Mouse (Mus musculus) Patski (cell line): ENCODE data around the gene Clec5a. TPM values are rescaled to one million over a fixed set of nuclear protein-coding genes. Genes with fewer than 3 reads are reported as not detected.
"Not testable (repeated sequence)": the region's sequence is repeated elsewhere in the genome, so short reads cannot be mapped to it uniquely, and the experiment has no call there.

Source experiments
- ATAC-seq: fragments of 100-300 bp; one replicate; pipeline ENCODE4 v1.8.0; 2021
- CTCF ChIA-PET: fragments of 350-600 bp; sonication (Branson Sonifier 250); formaldehyde crosslinking; loops from one replicate; lab custom pipeline; 2022; ENCODE audit warnings: inconsistent platforms; lab: Charles Lee
- POLR2A ChIA-PET: fragments of 350-600 bp; sonication (Branson Sonifier 250); formaldehyde crosslinking; loops from one replicate; lab custom pipeline; 2022; ENCODE audit warnings: antibody characterized with exemption, inconsistent platforms; lab: Charles Lee
- DNase-seq: peaks from one replicate; pipeline ENCODE4 v3.0.0-alpha.2; 2011; ENCODE audit warnings: low read depth, low spot score
- H3K27me3 ChIP-seq: fragments of 371-371 bp; one replicate; pipeline ENCODE4 v1.5.1; 2021
- CTCF ChIP-seq: fragments of 100-300 bp; IDR thresholded peaks from one replicate; pipeline ENCODE4 v1.5.1; 2021
- in situ Hi-C: fragments of 300-500 bp; cut with MboI; formaldehyde crosslinking; loops from 3 replicates; pipeline ENCODE4 v1.11.1; 2018; ENCODE audit warnings: low pct_unique_long_range_greater_than_20kb, mixed read lengths
- polyA plus RNA-seq: library from polyadenylated mRNA; unstranded; gene quantifications from one replicate; pipeline ENCODE4 v1.2.3, GENCODE M21; 2021

Gene Clec5a
- not detected for polyA plus RNA-seq

- peaks cover 11% of the 10 kb centered on the region for H3K27me3 ChIP-seq
- no peak for TF ChIP-seq CTCF
- ChIA-PET POLR2A (no interaction called here), CTCF (no interaction called here)
- ATAC-seq (no peak), DNase-seq (no peak)
- in situ Hi-C loops: no loop called here
Measured at GRCm38 (mm10) chr6:40585645-40586044, at the start of gene Clec5a. Gene Clec5a, minus strand, starts transcription at chr6:40585821.

GRCm38 (mm10) chr6:40634640-40635071 is 49.0 kb upstream of the Clec5a start:
- no peak for DNase-seq
- no peak for TF ChIP-seq CTCF
- in situ Hi-C loops: no loop called here
- CTCF ChIA-PET: no interaction called here
- POLR2A ChIA-PET: no interaction called here
- ATAC-seq: no peak
- H3K27me3 ChIP-seq: no peaks in the 10 kb centered on the region

DNA sequence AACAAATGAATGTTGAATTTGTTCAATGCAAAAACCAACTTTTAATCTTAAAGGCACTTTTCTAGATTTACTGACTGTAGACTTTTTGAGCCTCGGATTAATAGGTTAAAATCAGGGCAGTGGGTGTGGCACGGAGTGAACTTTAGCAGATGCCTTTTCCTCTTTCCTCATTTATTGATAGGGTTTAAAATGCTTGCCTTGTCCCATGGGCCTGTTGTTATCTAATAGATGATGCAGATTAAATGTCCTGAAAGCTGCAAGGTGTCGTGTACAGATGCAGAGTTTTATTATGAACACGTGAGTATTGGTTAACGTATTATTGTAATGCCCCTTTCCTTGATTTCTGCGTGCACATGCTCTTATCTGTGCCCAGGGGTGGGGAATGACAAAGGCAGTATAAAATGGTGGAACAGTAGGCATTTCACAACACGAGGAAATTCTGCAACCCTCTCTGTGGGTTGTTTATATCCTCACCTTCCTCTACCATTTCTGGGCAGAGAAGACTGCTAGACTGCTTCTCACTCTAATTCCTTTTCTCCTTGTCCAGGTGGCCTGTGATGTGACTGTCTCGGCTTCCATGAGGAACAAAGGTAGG is 42.9 kb upstream of the Clec5a start, which contains the start of gene Mgam:
Gene Mgam, plus strand, starts transcription at position 426 of the 595 bp plus-strand sequence.
- ATAC-seq: no peak
- peaks cover 10% of the 10 kb centered on the region for H3K27me3 ChIP-seq
- ChIA-PET CTCF (no interaction called here), POLR2A (no interaction called here)
- TF ChIP-seq CTCF: no peak
- no peak for DNase-seq
- in situ Hi-C loops: no loop called here

- ATAC-seq (no peak), DNase-seq (no peak)
- peaks cover 10% of the 10 kb centered on the region for H3K27me3 ChIP-seq
- TF ChIP-seq CTCF: no peak
- in situ Hi-C loops: no loop called here
- ChIA-PET CTCF (no interaction called here), POLR2A (no interaction called here)
Measured at GRCm38 (mm10) chr6:40626111-40626510, 40.5 kb upstream of the Clec5a start.

DNA sequence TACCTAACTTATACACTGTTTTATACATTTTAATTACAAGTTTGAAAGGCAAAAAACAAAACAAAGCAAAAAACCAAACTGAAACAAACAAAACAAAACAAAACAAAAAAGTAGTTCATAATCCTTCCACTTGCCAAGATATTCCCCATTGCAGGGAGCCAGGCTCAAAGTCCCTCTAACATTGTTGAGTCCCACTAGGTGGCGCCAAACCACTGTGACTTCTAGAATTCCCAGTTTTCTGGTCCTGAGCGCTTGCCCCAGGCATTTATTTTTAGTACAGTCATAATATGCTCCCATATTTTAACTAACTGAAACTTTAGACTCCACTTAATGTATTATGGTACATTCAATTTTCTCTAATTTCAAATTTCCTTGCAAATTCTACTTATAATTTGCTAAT is 32.3 kb upstream of the Clec5a start:
- CTCF ChIA-PET: interaction anchor here (1.5 kb wide), 1 partner anchor 71 kb away, joined by 8 read pairs; no protein-coding TSS in a partner anchor
- H3K27me3 ChIP-seq: peaks cover 8% of the 10 kb centered on the region
- in situ Hi-C loops: loop anchor here (5.0 kb wide), 1 partner anchor 69 kb away; no protein-coding TSS in a partner anchor
- DNase-seq: no peak
- TF ChIP-seq CTCF: peak; percentile 84
- no peak for ATAC-seq
- POLR2A ChIA-PET: no interaction called here

DNA sequence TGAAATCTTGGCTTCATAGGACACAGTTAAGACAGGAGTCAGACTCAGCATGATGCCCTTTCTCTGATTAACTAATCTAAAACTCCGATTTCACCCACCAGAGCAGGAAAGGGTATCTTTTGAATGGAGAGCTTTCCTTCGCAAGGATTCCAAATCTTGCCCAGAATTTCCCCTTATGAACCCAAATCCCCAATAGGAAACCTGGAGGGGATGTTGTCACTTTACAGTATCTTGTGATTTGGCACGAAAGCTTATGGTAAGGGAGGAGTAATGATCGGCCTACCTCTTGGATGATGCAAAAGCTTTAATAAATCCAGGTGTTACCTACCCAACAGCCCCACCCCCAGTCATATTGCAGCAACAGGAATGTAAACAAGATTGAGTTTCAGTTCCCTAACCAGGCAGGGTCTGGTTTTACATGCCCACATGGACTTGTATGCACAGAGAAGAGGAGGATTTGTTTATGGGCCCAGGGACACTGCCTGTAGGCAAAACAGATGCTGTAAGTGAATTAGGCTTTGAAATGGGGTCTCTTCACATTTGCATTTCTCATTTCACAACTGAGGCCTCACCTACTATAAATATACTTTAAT is 27.7 kb upstream of the Clec5a start, which contains the start of gene Tas2r138:
Gene Tas2r138, minus strand, starts transcription at position 51 of the 593 bp plus-strand sequence.
- DNase-seq (no peak), ATAC-seq (no peak)
- in situ Hi-C loops: no loop called here
- H3K27me3 ChIP-seq: peaks cover 10% of the 10 kb centered on the region
- TF ChIP-seq CTCF: no peak
- ChIA-PET CTCF (no interaction called here), POLR2A (no interaction called here)

GRCm38 (mm10) chr6:40610244-40610643 is 24.6 kb upstream of the Clec5a start:
- no peak for DNase-seq
- TF ChIP-seq CTCF: no peak
- H3K27me3 ChIP-seq: peaks cover 5% of the 10 kb centered on the region
- ChIA-PET CTCF (no interaction called here), POLR2A (no interaction called here)
- in situ Hi-C loops: no loop called here
- no peak for ATAC-seq

DNA sequence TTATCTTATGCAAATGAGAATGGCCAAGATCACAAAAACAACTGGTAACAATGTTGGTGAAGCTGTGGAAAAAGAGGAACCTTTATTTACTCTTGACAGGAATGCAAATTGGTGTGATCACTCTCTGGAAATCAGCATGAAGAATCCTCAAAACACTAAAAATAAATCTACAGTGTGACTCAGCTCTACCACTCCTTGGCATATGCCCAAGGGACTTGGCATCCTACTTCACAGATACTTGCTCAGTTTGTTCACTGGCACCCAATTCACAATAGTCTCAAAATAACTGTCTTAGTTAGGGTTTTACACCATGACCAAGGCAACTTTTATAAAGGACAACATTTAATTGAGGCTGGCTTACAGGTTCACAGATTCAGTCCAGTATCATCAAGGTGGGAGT is 21.8 kb upstream of the Clec5a start:
- POLR2A ChIA-PET: no interaction called here
- no peak for DNase-seq
- TF ChIP-seq CTCF: no peak
- CTCF ChIA-PET: no interaction called here
- in situ Hi-C loops: no loop called here
- no peak for ATAC-seq
- peaks cover 5% of the 10 kb centered on the region for H3K27me3 ChIP-seq

DNA sequence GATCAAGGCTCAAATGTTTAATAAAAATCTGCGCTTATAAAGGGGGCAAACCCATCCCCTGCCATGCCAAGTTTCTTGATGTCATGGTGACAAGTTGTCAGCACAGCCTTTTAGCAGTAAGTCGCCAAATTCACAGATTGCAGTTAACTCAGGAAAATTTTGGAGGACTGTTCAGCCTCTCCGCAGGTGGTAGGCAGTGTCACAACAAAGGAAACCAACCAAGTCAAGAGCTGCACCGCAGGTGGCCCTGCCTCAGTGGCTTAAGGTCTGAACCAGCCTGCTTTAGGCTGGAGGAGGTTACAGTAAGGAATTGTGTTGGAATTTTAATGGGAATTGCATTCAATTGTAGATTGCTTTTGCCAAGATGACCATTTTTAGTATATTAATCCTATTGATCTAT is 12.9 kb upstream of the Clec5a start:
- POLR2A ChIA-PET, ATAC-seq, CTCF ChIA-PET, DNase-seq, H3K27me3 ChIP-seq, in situ Hi-C loops: not testable (repeated sequence)

GRCm38 (mm10) chr6:40594804-40595550 is 9.4 kb upstream of the Clec5a start:
- ChIA-PET POLR2A (no interaction called here), CTCF (no interaction called here)
- in situ Hi-C loops: no loop called here
- no peak for DNase-seq
- ATAC-seq: no peak
- peaks cover 2% of the 10 kb centered on the region for H3K27me3 ChIP-seq
- TF ChIP-seq CTCF: no peak

DNA sequence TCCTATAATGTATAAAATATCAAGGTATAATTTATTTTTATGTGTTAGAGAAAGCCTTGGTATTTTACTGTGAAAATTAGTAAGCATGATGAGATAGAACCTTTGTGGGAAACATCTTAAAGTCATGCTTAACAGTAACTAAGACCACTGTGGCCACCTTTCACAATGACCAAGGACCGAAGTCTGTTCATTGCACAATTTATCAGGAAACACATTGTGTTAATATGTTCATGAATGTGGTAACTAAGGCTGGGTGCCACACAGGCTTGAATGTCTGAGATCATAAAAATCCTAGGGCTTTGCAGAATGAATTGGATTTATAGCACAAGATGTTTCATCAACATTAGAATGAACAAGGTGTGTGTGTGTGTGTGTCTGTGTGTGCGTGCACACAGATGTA is 2.7 kb upstream of the Clec5a start:
- no peak for ATAC-seq
- peaks cover 11% of the 10 kb centered on the region for H3K27me3 ChIP-seq
- no peak for TF ChIP-seq CTCF
- ChIA-PET CTCF (interaction anchor here (1.2 kb wide), 1 partner anchor 10 kb away, joined by 4 read pairs; no protein-coding TSS in a partner anchor), POLR2A (no interaction called here)
- DNase-seq: no peak
- in situ Hi-C loops: no loop called here
